Mouse (Mus musculus) kidney, postnatal 0 days (tissue): ENCODE measurements around the gene Ptpre. TPM values are rescaled to one million over a fixed set of nuclear protein-coding genes. Genes with fewer than 3 reads are reported as not detected.
A peak's percentile ranks its signal among the peaks of the same experiment; 100 is the strongest.

Experiments used
- ATAC-seq: fragments of 200-750 bp; cut with Nextera tagmentation; replicated peaks from 2 replicates; pipeline ENCODE4 v1.8.0; 2017; ENCODE audit warnings: low read depth, moderate number of reproducible peaks, moderate TSS enrichment, moderate library complexity; ENCODE audit not compliant: low FRiP score
- DNase-seq: peaks from one replicate; pipeline ENCODE4 v3.0.0-alpha.2; 2016; ENCODE audit warnings: low spot score
- H3K27ac ChIP-seq: fragments of 300-500 bp; sonication (generic); 2 replicates; pipeline ENCODE4 v1.5.1; 2014; ENCODE audit warnings: mild to moderate bottlenecking
- H3K27me3 ChIP-seq: fragments of 300-500 bp; sonication (generic); 2 replicates; pipeline ENCODE4 v1.6.1; 2014; ENCODE audit warnings: low read length, mixed read lengths; ENCODE audit not compliant: insufficient read depth
- H3K36me3 ChIP-seq: fragments of 300-500 bp; sonication (generic); 2 replicates; pipeline ENCODE4 v1.6.1; 2014; ENCODE audit warnings: low read length, mixed read lengths; ENCODE audit not compliant: insufficient read depth
- H3K4me1 ChIP-seq: fragments of 300-500 bp; sonication (generic); replicated peaks from 2 replicates; pipeline ENCODE4 v1.6.1; 2014; ENCODE audit warnings: antibody characterized with exemption, low read length, mixed read lengths; ENCODE audit not compliant: insufficient read depth
- H3K4me2 ChIP-seq: fragments of 300-500 bp; sonication (generic); 2 replicates; pipeline ENCODE4 v1.6.1; 2014; ENCODE audit warnings: mild to moderate bottlenecking, low read length, moderate library complexity, mixed read lengths
- H3K4me3 ChIP-seq: fragments of 300-500 bp; sonication (generic); replicated peaks from 2 replicates; pipeline ENCODE4 v1.5.1; 2014; ENCODE audit warnings: low read depth, low read length
- H3K9ac ChIP-seq: fragments of 300-500 bp; sonication (generic); 2 replicates; pipeline ENCODE4 v1.6.1; 2014; ENCODE audit warnings: low read depth, low read length
- H3K9me3 ChIP-seq: fragments of 300-500 bp; sonication (generic); replicated peaks from 2 replicates; pipeline ENCODE4 v1.6.1; 2016; ENCODE audit warnings: low read length, inconsistent platforms, mixed read lengths
- CTCF ChIP-seq: IDR thresholded peaks from 2 replicates; pipeline ENCODE4 v1.5.1; 2016; ENCODE audit warnings: antibody characterized with exemption, low read depth, mild to moderate bottlenecking, moderate library complexity
- WGBS: fragments of 180-500 bp; shearing (Covaris S2); extraction: QIAGEN DNeasy Blood & Tissue Kit; methylation state at CpG from one replicate; pipeline ENCODE4 v1.1.7; 2014; 5-methylcytosine and 5-hydroxymethylcytosine counted together
- polyA plus RNA-seq: library from polyadenylated mRNA; unstranded; fragments of >200 nt; fragmentation: Nextera tagmentation; extraction: Ambion mirVana; gene quantifications from 2 replicates; pipeline ENCODE4 v1.2.1, GENCODE M21; 2015

The Ptpre gene
- polyA plus RNA-seq, 1 experiment from 2014 or later: 1.3 TPM

DNA sequence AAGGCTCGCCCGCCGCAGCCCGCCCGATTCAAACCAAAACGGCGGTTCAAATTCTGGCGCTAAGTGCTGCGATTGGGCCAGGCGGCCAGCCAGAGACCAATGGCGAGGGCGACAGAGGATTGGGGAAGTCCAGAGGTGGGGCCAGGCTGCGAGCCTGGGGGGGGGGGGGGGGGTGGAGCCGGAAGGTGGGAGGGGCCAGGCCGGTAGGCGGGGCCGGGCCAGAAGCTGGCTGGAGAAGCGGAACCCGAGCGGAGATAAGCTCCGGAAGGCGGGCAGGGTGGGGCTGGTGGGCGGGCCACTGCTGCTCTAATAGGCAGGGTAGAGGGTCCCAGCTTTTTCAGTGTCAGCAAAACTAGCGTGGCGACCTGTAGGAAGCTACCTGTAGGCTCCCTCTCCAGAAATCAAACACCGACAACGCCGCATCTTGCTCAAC lies 179.2 kb downstream of the Ptpre start:
- Histone ChIP-seq H3K27ac (no peak overlapping the region), H3K4me3 (peak overlapping the region; percentile 94), H3K36me3 (no peaks in the 10 kb centered on the region), H3K9me3 (no peaks in the 10 kb centered on the region), H3K4me2 (peak overlapping the region; percentile 89), H3K27me3 (no peaks in the 10 kb centered on the region), H3K4me1 (no peaks in the 10 kb centered on the region; the same call in 1 of the 2 replicates), H3K9ac (peak overlapping the region; percentile 83)
- ATAC-seq (peak; percentile 95), DNase-seq (peak; percentile 98)
- TF ChIP-seq CTCF: no peak
- WGBS: under 1% methylated on average over 26 of the region's 28 CpGs

DNA sequence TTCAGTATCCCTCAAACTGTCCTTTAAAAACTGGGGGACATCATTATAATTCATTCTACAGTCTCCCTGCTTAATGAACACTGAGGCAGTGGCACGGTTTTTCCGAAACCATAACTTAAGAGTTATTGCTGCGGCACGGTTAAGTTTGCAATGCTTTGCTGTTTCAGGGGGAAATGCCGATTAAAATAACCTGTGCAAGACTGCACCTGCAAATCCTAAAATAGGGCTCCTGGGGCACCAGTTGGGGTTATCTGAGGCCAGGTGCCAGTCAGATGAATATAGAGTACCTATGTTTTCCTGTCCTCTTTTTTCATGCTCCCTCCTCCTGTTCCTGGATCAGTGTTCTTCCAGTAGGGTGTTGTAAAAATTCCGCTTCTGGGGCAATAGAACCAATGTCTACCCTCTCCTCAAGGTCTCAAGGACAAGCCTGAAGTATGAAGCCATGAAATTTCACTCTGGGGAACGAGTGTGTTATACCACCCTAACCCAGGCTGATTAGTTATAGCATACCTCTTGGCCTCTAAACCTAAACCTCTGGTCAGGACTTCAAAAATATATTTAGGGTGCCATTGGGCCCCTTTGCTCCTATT lies 179.8 kb downstream of the Ptpre start:
- ATAC-seq: no peak
- Histone ChIP-seq H3K4me1 (no peaks in the 10 kb centered on the region; the same call in 1 of the 2 replicates), H3K9ac (peak overlapping the region; percentile 61; the same call in 1 of the 2 replicates), H3K27ac (no peak overlapping the region), H3K4me3 (peak overlapping the region; percentile 94), H3K36me3 (no peaks in the 10 kb centered on the region), H3K9me3 (no peaks in the 10 kb centered on the region), H3K4me2 (peak overlapping the region; percentile 89), H3K27me3 (no peaks in the 10 kb centered on the region)
- no peak for TF ChIP-seq CTCF
- 47% methylated on average over 7 of the region's 7 CpGs for WGBS
- no peak for DNase-seq

DNA sequence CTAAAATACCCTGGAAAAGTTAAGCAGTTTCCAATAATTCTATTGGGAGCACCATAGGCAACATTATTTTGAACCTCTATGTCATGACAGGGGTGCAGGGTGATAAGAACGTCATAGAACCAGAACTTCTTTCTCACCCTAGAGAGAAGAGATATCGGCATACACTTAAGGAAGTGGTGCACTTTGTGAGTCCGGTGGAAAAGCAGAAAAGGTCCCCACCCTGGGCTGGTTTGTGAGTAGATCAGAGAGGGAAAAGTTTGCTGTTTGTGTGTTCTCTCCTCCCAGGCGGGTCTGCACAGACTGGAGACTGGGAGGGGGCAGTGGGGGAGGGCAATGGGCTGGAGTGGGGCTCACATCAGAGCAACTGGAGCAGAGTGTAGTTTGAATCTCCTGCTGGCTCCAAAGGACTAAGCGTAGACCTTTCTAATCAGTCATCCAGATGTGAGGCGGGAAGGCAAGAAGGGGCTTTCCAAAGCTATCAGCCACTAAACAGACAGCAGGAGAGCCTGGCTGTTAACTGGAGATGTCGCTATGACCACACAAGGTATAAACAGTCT lies 184.2 kb downstream of the Ptpre start:
- 78% methylated on average over 7 of the region's 7 CpGs for WGBS
- Histone ChIP-seq H3K27ac (no peak overlapping the region), H3K9ac (no peak overlapping the region), H3K4me2 (no peak overlapping the region), H3K9me3 (no peaks in the 10 kb centered on the region), H3K4me3 (no peak overlapping the region), H3K27me3 (no peaks in the 10 kb centered on the region), H3K4me1 (no peaks in the 10 kb centered on the region; the same call in 1 of the 2 replicates), H3K36me3 (no peaks in the 10 kb centered on the region)
- ATAC-seq (no peak), DNase-seq (no peak)
- TF ChIP-seq CTCF: no peak

DNA sequence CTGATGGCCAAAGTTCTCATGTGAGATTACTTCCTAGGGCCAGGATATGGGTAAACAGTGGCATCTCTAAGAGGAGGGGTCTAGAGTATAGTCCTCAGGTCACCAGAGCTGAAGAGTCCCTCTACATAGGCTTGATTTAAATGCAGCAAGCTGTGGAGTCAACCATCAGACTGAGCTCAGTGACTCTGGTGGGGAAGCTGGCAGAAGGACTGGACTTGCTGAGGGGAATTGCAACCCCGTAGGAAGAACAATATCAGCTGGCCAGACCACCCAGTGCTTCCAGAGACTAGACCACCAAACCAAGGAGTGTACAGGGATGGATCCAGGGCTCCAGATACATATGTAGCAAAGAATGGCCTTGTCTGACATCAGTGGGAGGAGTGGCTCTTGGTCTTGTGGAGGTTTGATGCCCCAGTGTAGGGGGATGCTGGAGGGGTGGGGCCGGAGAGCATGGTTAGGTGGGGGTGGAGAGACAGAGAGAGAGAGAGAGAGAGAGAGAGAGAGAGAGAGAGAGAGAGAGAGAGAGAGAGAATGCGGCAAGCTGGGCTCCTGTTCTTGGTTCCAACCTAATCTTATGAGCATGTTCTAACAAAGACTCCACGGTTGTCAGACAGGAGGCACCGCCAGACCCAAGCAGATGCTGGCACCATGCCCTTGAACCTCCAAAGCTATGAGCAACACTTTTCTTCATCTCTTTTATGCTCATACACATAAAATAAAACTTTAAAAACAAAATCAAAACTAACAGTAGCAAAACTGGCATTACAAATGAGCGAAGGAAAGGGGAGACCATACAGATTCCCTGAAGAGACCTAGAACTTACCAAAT lies 184.9 kb downstream of the Ptpre start:
- Histone ChIP-seq H3K4me1 (no peaks in the 10 kb centered on the region), H3K4me3 (no peak overlapping the region), H3K27me3 (no peaks in the 10 kb centered on the region), H3K4me2 (no peak overlapping the region), H3K27ac (no peak overlapping the region), H3K36me3 (no peaks in the 10 kb centered on the region), H3K9me3 (no peaks in the 10 kb centered on the region), H3K9ac (no peak overlapping the region)
- WGBS: 83% methylated on average over 6 of the region's 6 CpGs
- no peak for TF ChIP-seq CTCF
- ATAC-seq (no peak), DNase-seq (no peak)

DNA sequence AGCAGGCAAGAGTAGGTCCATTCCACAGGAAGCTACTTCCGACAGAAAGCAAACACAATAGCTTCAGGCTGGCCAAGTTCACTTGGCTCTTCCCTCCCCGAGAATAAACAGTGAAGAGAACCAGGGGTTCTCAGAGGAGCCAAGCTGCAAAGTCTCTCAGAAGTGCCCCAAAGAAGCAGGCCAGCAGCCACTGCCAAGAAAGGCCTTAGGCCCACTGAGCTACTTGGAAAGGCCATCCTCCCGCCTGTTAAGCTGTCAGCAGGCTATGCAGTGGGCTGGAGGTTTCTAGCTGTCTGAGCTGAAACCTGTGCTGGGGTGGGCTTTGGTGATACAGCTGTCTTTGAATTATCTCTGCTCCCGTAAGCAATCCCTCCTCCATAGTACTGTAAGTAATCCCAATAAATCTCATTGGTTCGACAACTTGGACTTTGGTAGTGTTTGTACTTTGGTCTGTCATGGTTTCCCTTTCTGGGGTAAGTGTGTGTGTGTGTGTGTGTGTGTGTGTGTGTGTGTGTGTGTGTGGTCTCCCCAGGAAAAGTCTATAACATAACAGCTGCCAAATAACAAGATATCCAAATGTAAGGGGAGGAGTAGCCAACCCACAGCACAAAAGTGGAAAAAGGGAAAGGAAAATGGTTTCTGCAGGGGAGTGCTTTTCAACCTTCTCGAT lies 186.5 kb downstream of the Ptpre start:
- TF ChIP-seq CTCF: no peak
- DNase-seq: peak; percentile 61
- ATAC-seq: peak; percentile 43; the same call in 1 of the 2 replicates
- Histone ChIP-seq H3K27me3 (no peaks in the 10 kb centered on the region), H3K4me1 (no peaks in the 10 kb centered on the region), H3K4me3 (no peak overlapping the region), H3K27ac (0 out of 2 replicates have a peak overlapping the region, but pooled peaks have one; percentile 10), H3K9ac (no peak overlapping the region), H3K9me3 (no peaks in the 10 kb centered on the region), H3K4me2 (no peak overlapping the region), H3K36me3 (no peaks in the 10 kb centered on the region)
- 43% methylated on average over 6 of the region's 6 CpGs for WGBS

DNA sequence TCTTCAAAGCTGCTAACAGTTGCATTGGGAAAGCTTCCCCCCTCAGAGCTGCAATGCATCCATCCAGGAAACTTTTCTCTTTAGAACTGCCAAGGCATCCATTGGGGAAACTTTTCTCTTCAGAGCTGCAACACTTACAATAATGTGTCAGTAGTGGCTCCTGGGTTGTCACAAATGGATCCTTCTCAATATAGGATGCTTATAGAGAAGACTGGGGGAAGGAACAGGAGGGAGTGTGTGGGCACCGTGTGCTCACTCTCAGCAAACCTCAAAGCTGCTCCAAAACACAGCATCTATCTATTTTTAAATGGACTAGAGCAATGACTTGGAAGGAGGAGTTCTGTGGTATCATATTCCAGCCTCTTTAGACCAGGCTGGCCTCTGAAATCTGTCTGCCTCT lies 189.4 kb downstream of the Ptpre start:
- H3K27ac ChIP-seq: no peak overlapping the region

More for the DNA sequence above, 189.4 kb downstream of the Ptpre start:
- Histone ChIP-seq H3K4me3 (no peak overlapping the region), H3K36me3 (no peaks in the 10 kb centered on the region), H3K4me2 (no peak overlapping the region), H3K9me3 (no peaks in the 10 kb centered on the region), H3K9ac (no peak overlapping the region), H3K4me1 (no peaks in the 10 kb centered on the region), H3K27me3 (no peaks in the 10 kb centered on the region)
- TF ChIP-seq CTCF: no peak
- ATAC-seq: no peak
- DNase-seq: no peak
- 84% methylated on average over 1 of the region's 1 CpGs for WGBS
